Mouse (Mus musculus): ENCODE measurements around the gene Notch4.

DNA sequence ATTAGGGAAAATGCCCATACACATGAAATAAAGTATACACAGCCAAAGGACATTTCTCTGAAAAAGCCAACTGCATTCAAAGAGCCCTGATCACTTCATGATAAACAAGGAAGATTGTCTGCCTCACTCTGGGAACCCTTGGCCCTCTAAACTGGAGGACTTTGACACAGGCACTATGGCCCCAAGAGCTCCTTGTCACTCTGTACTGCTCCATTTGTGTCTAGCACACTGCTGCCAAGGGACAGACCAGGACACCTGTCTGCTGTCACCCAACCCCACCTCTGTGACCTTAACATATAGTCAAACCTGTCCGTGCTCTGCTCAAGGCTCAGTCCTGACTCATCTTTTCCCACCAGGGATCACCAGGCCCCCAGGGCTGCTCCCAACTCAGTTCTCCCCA, 17.3 kb upstream of the Notch4 start:
- TF ChIP-seq HCFC1 (IDR thresholded peaks at IDR 0.05; ENCODE audit: borderline replicate concordance, insufficient read depth, low read length) = no peak
- no peak for TF ChIP-seq CHD2 (IDR thresholded peaks at IDR 0.05; ENCODE audit: low read depth, low read length)
- TF ChIP-seq ZNF384 (IDR thresholded peaks at IDR 0.05; ENCODE audit: low read depth, low read length) = no peak
